Mouse (Mus musculus): ENCODE measurements around the gene Pmm1. TPM values are rescaled to one million over a fixed set of nuclear protein-coding genes. Genes with fewer than 3 reads are reported as not detected.
"Not testable (repeated sequence)": the region's sequence is repeated elsewhere in the genome, so short reads cannot be mapped to it uniquely, and the experiment has no call there.

The Pmm1 gene
- polyA plus RNA-seq, 1 experiment from 2014 or later = 43.0 TPM

GRCm38 (mm10) chr15:81915663-81916062, 45.1 kb downstream of the Pmm1 start:
- no peaks in the 10 kb centered on the region for H3K27me3 ChIP-seq (replicated peaks; ENCODE audit: control insufficient read depth, insufficient read depth, low read length)
- no peaks in the 10 kb centered on the region for H3K4me1 ChIP-seq (ENCODE audit: control insufficient read depth, insufficient read depth, low read length)
- H3K4me3 ChIP-seq (ENCODE audit: low read depth, low read length) = no peak overlapping the region
- WGBS = 79% methylated on average over 5 of the region's 5 CpGs
- DNase-seq (ENCODE audit: low spot score) = no peak
- H3K36me3 ChIP-seq (ENCODE audit: control insufficient read depth, insufficient read depth, low read length) = peaks cover 66% of the 10 kb centered on the region
- H3K9ac ChIP-seq (ENCODE audit: low read depth, low read length) = no peak overlapping the region
- H3K4me2 ChIP-seq (ENCODE audit: low read depth, low read length) = no peak overlapping the region
- no peaks in the 10 kb centered on the region for H3K9me3 ChIP-seq (ENCODE audit: control insufficient read depth, low read length)
- no peak overlapping the region for H3K27ac ChIP-seq (replicated peaks; ENCODE audit: low read depth, low read length)
- no peak for ATAC-seq (ENCODE audit: low read depth)

DNA sequence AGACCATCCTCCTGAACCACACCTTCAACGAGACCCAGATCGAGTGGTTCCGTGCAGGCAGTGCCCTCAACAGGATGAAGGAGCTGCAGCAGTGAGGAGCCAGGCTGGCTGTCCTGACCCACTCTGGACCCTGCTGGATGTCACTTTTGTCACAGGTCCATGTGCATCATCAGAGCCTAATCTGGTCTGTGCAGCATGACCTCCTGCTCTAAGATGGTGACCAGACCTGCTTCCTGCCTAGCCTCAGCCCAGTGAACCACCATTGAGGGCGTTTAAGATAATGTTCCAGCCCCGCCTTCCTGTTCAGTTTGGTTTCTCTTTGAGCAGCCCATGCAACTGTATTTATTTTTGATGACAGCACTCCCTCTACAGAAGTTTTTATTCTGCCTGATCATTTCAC, 46.1 kb downstream of the Pmm1 start:
- Histone ChIP-seq H3K9ac (ENCODE audit: low read depth, low read length) (no peak overlapping the region), H3K27me3 (replicated peaks; ENCODE audit: control insufficient read depth, insufficient read depth, low read length) (no peaks in the 10 kb centered on the region), H3K9me3 (ENCODE audit: control insufficient read depth, low read length) (no peaks in the 10 kb centered on the region), H3K4me3 (ENCODE audit: low read depth, low read length) (no peak overlapping the region), H3K27ac (replicated peaks; ENCODE audit: low read depth, low read length) (no peak overlapping the region), H3K4me1 (ENCODE audit: control insufficient read depth, insufficient read depth, low read length) (no peaks in the 10 kb centered on the region), H3K4me2 (ENCODE audit: low read depth, low read length) (no peak overlapping the region), H3K36me3 (ENCODE audit: control insufficient read depth, insufficient read depth, low read length) (peaks cover 76% of the 10 kb centered on the region)
- WGBS = 83% methylated on average over 5 of the region's 5 CpGs
- ATAC-seq (ENCODE audit: low read depth) = no peak
- DNase-seq (ENCODE audit: low spot score) = no peak

- H3K4me2 ChIP-seq (ENCODE audit: low read depth, low read length) = no peak overlapping the region
- H3K9me3 ChIP-seq (ENCODE audit: control insufficient read depth, low read length) = no peaks in the 10 kb centered on the region
- WGBS = 68% methylated on average over 2 of the region's 2 CpGs
- no peak overlapping the region for H3K27ac ChIP-seq (replicated peaks; ENCODE audit: low read depth, low read length)
- no peaks in the 10 kb centered on the region for H3K4me1 ChIP-seq (ENCODE audit: control insufficient read depth, insufficient read depth, low read length)
- no peaks in the 10 kb centered on the region for H3K27me3 ChIP-seq (replicated peaks; ENCODE audit: control insufficient read depth, insufficient read depth, low read length)
- H3K36me3 ChIP-seq (ENCODE audit: control insufficient read depth, insufficient read depth, low read length) = peaks cover 94% of the 10 kb centered on the region
- ATAC-seq (ENCODE audit: low read depth) (no peak), DNase-seq (ENCODE audit: low spot score) (no peak)
- no peak overlapping the region for H3K9ac ChIP-seq (ENCODE audit: low read depth, low read length)
- no peak overlapping the region for H3K4me3 ChIP-seq (ENCODE audit: low read depth, low read length)
Observed at GRCm38 (mm10) chr15:81912498-81912897, 48.2 kb downstream of the Pmm1 start.

DNA sequence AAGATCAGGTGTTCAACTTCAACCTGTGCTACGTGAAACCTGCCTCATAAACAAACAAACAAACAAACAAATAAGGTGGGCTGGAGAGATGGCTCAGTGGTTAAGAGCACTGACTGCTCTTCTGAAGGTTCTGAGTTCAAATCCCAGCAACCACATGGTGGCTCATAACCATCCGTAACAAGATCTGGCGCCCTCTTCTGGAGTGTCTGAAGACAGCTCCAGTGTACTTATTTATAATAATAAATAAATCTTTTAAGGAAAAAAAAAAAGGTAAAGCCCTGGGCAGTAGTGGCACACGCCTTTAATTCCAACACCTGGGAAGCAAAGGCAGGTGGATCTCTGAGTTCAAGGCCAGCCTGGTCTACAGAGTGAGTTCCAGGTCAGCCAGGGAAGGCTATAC, 52.0 kb downstream of the Pmm1 start:
- 84% methylated on average over 4 of the region's 4 CpGs for WGBS
- not testable (repeated sequence) for H3K27me3 ChIP-seq (replicated peaks; ENCODE audit: control insufficient read depth, insufficient read depth, low read length); H3K27ac ChIP-seq (replicated peaks; ENCODE audit: low read depth, low read length); H3K9me3 ChIP-seq (ENCODE audit: control insufficient read depth, low read length); ATAC-seq (ENCODE audit: low read depth); H3K4me3 ChIP-seq (ENCODE audit: low read depth, low read length); DNase-seq (ENCODE audit: low spot score); H3K4me1 ChIP-seq (ENCODE audit: control insufficient read depth, insufficient read depth, low read length); H3K9ac ChIP-seq (ENCODE audit: low read depth, low read length); H3K4me2 ChIP-seq (ENCODE audit: low read depth, low read length)
- peaks cover 96% of the 10 kb centered on the region for H3K36me3 ChIP-seq (ENCODE audit: control insufficient read depth, insufficient read depth, low read length)

DNA sequence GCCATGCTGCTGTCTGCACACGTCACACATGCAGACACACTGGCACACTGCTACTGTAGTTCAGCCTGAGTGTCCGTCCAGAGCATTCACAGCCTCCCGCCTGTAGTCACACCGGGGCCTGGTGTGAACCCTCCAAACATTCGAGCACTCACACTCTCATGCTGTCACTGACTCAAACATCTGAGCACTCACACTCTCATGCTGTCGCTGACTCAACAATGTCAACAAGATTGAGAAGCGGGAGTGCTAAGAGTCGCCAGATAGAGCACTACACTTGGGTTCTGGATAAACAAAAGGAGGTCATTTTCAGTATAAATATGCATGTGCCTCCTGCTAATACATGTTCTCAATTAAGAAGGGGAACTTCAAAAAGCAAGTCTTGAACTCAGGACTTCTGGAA, 52.8 kb downstream of the Pmm1 start:
- no peaks in the 10 kb centered on the region for H3K27me3 ChIP-seq (replicated peaks; ENCODE audit: control insufficient read depth, insufficient read depth, low read length)
- H3K36me3 ChIP-seq (ENCODE audit: control insufficient read depth, insufficient read depth, low read length) = peaks cover 96% of the 10 kb centered on the region
- ATAC-seq (ENCODE audit: low read depth) (no peak), DNase-seq (ENCODE audit: low spot score) (no peak)
- H3K4me3 ChIP-seq (ENCODE audit: low read depth, low read length) = no peak overlapping the region
- WGBS = 91% methylated on average over 8 of the region's 8 CpGs
- H3K27ac ChIP-seq (replicated peaks; ENCODE audit: low read depth, low read length) = no peak overlapping the region
- no peak overlapping the region for H3K4me2 ChIP-seq (ENCODE audit: low read depth, low read length)
- H3K9me3 ChIP-seq (ENCODE audit: control insufficient read depth, low read length) = no peaks in the 10 kb centered on the region
- H3K4me1 ChIP-seq (ENCODE audit: control insufficient read depth, insufficient read depth, low read length) = no peaks in the 10 kb centered on the region
- H3K9ac ChIP-seq (ENCODE audit: low read depth, low read length) = no peak overlapping the region

GRCm38 (mm10) chr15:81904939-81905338, 55.8 kb downstream of the Pmm1 start:
- no peak for ATAC-seq (ENCODE audit: low read depth)
- H3K4me1 ChIP-seq (ENCODE audit: control insufficient read depth, insufficient read depth, low read length) = no peaks in the 10 kb centered on the region

More at GRCm38 (mm10) chr15:81904939-81905338, 55.8 kb downstream of the Pmm1 start:
- no peak overlapping the region for H3K4me3 ChIP-seq (ENCODE audit: low read depth, low read length)
- H3K9me3 ChIP-seq (ENCODE audit: control insufficient read depth, low read length) = no peaks in the 10 kb centered on the region
- H3K4me2 ChIP-seq (ENCODE audit: low read depth, low read length) = no peak overlapping the region
- H3K27ac ChIP-seq (replicated peaks; ENCODE audit: low read depth, low read length) = no peak overlapping the region
- peaks cover 89% of the 10 kb centered on the region for H3K36me3 ChIP-seq (ENCODE audit: control insufficient read depth, insufficient read depth, low read length)
- no peak overlapping the region for H3K9ac ChIP-seq (ENCODE audit: low read depth, low read length)
- 41% methylated on average over 2 of the region's 2 CpGs for WGBS
- peak; percentile 54 for DNase-seq (ENCODE audit: low spot score)
- H3K27me3 ChIP-seq (replicated peaks; ENCODE audit: control insufficient read depth, insufficient read depth, low read length) = no peaks in the 10 kb centered on the region

Other genes starting within 250 kb of the Pmm1 start
- 28.7 and 35.2 TPM in 2 replicates for gene Zc3h7b, start 215.9 kb downstream of the Pmm1 start, polyA plus RNA-seq (2014; fragmentation: Nextera tagmentation; extraction: Ambion mirVana)
- 73.7 and 90.1 TPM in 2 replicates for gene Rangap1, start 215.4 kb downstream of the Pmm1 start, polyA plus RNA-seq (2014; fragmentation: Nextera tagmentation; extraction: Ambion mirVana)
- gene Tef, start 158.5 kb downstream of the Pmm1 start, polyA plus RNA-seq (2014; fragmentation: Nextera tagmentation; extraction: Ambion mirVana) = 25.5 and 29.3 TPM in 2 replicates
- gene Tob2, start 102.1 kb downstream of the Pmm1 start, polyA plus RNA-seq (2014; fragmentation: Nextera tagmentation; extraction: Ambion mirVana) = 23.0 and 26.8 TPM in 2 replicates
- 138 and 146 TPM in 2 replicates for gene Phf5a, start 89.0 kb downstream of the Pmm1 start, polyA plus RNA-seq (2014; fragmentation: Nextera tagmentation; extraction: Ambion mirVana)
- 160 and 165 TPM in 2 replicates for gene Aco2, start 88.6 kb downstream of the Pmm1 start, polyA plus RNA-seq (2014; fragmentation: Nextera tagmentation; extraction: Ambion mirVana)
- gene Polr3h, start 34.7 kb downstream of the Pmm1 start, polyA plus RNA-seq (2014; fragmentation: Nextera tagmentation; extraction: Ambion mirVana) = 70.4 and 72.6 TPM in 2 replicates
- gene Csdc2, start 24.2 kb downstream of the Pmm1 start, polyA plus RNA-seq (2014; fragmentation: Nextera tagmentation; extraction: Ambion mirVana) = 20.2 and 20.9 TPM in 2 replicates
- not detected in 2 replicates for gene 1700029P11Rik, start 19.6 kb upstream of the Pmm1 start, polyA plus RNA-seq (2014; fragmentation: Nextera tagmentation; extraction: Ambion mirVana)
- 68.4 and 68.8 TPM in 2 replicates for gene Xrcc6, start 26.9 kb upstream of the Pmm1 start, polyA plus RNA-seq (2014; fragmentation: Nextera tagmentation; extraction: Ambion mirVana)
- 27.2 and 27.7 TPM in 2 replicates for gene Desi1, start 72.9 kb upstream of the Pmm1 start, polyA plus RNA-seq (2014; fragmentation: Nextera tagmentation; extraction: Ambion mirVana)
- 262 and 292 TPM in 2 replicates for gene Snu13, start 86.7 kb upstream of the Pmm1 start, polyA plus RNA-seq (2014; fragmentation: Nextera tagmentation; extraction: Ambion mirVana)
- gene 4930407I10Rik, start 98.2 kb upstream of the Pmm1 start, polyA plus RNA-seq (2014; fragmentation: Nextera tagmentation; extraction: Ambion mirVana) = not detected in 2 replicates
- gene Mei1, start 109.1 kb upstream of the Pmm1 start, polyA plus RNA-seq (2014; fragmentation: Nextera tagmentation; extraction: Ambion mirVana) = 0.14 TPM in 1 of 2 replicates, not detected in the other
- 29.6 and 30.2 TPM in 2 replicates for gene Ccdc134, start 167.0 kb upstream of the Pmm1 start, polyA plus RNA-seq (2014; fragmentation: Nextera tagmentation; extraction: Ambion mirVana)
- gene Srebf2, start 186.3 kb upstream of the Pmm1 start, polyA plus RNA-seq (2014; fragmentation: Nextera tagmentation; extraction: Ambion mirVana) = 99.2 and 123 TPM in 2 replicates

Measured in embryonic facial prominence, embryonic 14.5 days (tissue).